Mouse (Mus musculus): Measurements from ENCODE around the gene Nat8f5. TPM values are rescaled to one million over a fixed set of nuclear protein-coding genes. Genes with fewer than 3 reads are reported as not detected.
"Not testable (repeated sequence)": the region's sequence is repeated elsewhere in the genome, so short reads cannot be mapped to it uniquely, and the experiment has no call there.

Nat8f5 gene
- polyA plus RNA-seq, 1 experiment: not detected

DNA sequence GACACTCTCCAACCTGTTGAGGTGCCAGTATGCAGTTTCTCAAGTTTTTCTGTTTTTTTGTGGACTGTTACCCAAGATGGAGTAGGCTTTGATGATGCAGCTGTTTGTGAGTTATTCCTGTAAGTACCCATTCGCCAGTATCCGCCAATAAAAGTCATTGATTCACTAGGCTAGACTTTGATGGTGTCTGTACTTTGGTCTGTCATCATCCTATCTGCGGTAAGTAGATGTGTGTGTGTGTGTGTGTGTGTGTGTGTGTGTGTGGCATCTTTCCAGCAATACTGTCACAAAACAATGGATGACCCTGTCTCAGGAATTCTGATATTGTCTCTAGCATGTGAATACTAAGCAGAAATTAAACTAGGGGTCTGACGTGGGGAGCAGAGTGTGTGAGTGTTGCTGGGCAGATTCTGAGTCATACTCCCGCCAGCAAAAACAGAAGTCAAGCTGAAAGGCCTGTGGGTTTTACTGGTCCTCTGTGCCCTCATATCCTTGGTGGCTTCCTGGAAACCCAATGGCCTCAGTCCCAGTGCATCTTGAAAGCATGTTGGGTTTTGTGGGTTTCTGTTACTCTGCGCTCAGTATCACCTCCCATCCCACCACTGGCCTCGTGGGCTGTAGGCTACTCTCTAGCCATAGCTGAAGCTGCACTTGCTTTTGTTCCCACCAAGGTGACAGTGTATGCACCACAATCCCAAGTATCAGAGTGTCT lies 30.4 kb upstream of the Nat8f5 start:
- no peak for TF ChIP-seq POLR2A (IDR thresholded peaks at IDR 0.05; ENCODE audit: borderline replicate concordance, extremely low read depth, insufficient read depth, insufficient read length, poor library complexity, severe bottlenecking)
- TF ChIP-seq CTCF (IDR thresholded peaks at IDR 0.05; ENCODE audit: borderline replicate concordance, extremely low read depth, insufficient read depth, insufficient read length): no peak
- DNase-seq (ENCODE audit: low read depth): no peak

DNA sequence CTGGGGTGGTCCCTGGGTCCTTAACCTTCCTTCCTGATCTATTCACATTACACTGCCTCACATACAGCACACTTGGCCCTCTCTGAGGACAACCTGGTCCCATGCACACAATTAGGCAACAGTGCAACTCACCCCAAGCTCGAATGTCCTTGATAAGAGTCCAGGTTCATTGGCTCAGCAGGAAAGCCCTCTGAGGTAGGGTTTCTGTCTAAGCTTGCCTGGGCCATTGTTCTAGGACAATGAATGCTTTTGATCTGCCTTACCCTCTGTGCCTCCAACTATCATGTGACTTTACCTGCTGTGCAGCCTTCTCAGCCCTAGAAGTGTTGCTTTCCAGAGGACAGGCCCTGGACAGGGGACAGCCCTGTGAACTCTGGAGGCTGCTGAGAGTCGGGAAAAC lies 28.5 kb upstream of the Nat8f5 start:
- DNase-seq (ENCODE audit: low read depth): no peak
- TF ChIP-seq POLR2A (IDR thresholded peaks at IDR 0.05; ENCODE audit: borderline replicate concordance, extremely low read depth, insufficient read depth, insufficient read length, poor library complexity, severe bottlenecking) (no peak), CTCF (IDR thresholded peaks at IDR 0.05; ENCODE audit: borderline replicate concordance, extremely low read depth, insufficient read depth, insufficient read length) (no peak)

DNA sequence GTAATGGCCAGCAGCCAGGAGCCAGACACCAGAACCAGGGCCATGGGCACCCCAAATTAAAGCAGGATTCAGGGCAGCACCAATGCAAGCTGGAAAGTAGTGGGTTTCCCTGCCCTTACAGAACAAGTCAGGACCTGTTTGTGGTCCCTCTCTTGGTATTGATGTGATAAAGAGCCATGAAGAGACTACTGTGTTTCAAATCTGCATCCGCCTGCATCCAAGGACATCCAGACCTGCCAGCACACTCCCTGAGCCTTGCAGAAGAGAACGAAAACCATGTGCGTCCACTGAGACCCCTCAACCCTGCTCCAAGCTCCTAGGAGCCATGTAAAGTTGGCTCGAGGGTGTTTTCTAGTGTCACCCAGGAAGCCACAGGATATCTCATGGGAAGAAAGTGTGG lies 27.4 kb upstream of the Nat8f5 start:
- no peak for TF ChIP-seq CTCF (IDR thresholded peaks at IDR 0.05; ENCODE audit: borderline replicate concordance, extremely low read depth, insufficient read depth, insufficient read length)
- TF ChIP-seq POLR2A (IDR thresholded peaks at IDR 0.05; ENCODE audit: borderline replicate concordance, extremely low read depth, insufficient read depth, insufficient read length, poor library complexity, severe bottlenecking): no peak
- DNase-seq (ENCODE audit: low read depth): no peak

DNA sequence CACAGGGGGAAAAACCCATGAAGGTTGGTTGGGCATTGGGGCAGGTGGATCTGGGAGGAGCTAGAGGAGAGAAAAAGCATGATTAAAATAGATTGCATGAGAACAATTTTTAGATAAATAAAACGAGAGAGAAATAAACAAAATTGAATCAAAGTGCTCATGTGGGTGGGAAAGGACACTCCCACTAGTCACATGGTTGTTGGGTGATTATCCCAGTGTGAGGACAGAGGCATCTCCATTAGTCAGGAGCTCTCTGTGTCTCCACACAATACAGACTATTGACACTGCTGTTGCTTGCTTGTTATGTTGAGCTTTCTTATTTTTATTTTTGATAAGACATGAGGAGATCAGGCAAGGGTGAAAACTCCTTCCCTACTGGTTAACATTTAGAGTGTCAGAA lies 26.1 kb upstream of the Nat8f5 start:
- TF ChIP-seq CTCF (IDR thresholded peaks at IDR 0.05; ENCODE audit: borderline replicate concordance, extremely low read depth, insufficient read depth, insufficient read length) (no peak), POLR2A (IDR thresholded peaks at IDR 0.05; ENCODE audit: borderline replicate concordance, extremely low read depth, insufficient read depth, insufficient read length, poor library complexity, severe bottlenecking) (no peak)
- no peak for DNase-seq (ENCODE audit: low read depth)

DNA sequence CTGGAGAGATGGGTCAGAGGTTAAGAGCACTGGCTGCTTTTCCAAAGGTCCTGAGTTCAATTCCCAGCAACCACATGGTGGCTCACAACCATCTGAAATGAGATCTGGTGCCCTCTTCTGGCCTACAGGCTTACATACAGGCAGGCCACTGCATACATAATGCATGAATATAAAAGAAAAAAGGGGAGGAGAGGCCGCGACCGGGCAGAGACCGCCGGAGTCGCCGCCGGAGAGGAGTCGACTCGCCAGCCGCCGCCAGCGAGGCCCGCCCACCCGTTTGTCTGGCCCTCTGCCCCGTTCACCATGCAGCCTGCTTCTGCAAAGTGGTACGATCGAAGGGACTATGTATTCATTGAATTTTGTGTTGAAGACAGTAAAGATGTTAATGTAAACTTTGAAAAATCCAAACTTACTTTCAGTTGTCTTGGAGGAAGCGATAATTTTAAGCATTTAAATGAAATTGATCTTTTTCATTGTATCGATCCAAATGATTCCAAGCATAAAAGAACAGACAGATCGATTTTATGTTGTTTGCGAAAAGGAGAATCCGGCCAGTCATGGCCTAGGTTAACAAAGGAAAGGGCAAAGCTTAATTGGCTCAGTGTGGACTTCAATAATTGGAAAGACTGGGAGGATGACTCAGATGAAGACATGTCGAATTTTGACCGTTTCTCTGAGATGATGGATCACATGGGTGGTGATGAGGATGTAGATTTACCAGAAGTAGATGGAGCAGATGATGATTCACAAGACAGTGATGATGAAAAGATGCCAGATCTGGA lies 23.1 kb upstream of the Nat8f5 start:
- not testable (repeated sequence) for DNase-seq (ENCODE audit: low read depth)

DNA sequence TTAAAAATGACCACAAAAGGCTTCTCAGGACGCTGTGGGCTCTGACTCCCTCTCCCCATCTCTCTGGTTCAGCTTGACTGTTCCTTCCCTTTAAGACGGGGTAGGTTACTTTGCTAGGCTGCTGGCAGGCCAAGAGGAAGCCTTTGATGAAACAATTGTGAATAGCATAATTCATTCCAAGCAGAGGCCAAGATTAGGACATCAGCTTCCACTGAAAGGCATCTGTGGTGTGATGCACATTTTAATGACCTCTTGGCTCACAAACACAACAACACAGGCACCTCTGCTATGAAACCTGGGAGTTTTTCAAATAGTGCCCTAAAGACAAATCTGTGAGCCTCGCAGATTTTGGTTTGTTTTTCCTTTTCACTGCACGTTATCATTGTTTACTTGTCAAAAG lies 19.2 kb upstream of the Nat8f5 start:
- DNase-seq (ENCODE audit: low read depth): peak; percentile 84
- TF ChIP-seq POLR2A (IDR thresholded peaks at IDR 0.05; ENCODE audit: borderline replicate concordance, extremely low read depth, insufficient read depth, insufficient read length, poor library complexity, severe bottlenecking) (no peak), CTCF (IDR thresholded peaks at IDR 0.05; ENCODE audit: borderline replicate concordance, extremely low read depth, insufficient read depth, insufficient read length) (no peak)

DNA sequence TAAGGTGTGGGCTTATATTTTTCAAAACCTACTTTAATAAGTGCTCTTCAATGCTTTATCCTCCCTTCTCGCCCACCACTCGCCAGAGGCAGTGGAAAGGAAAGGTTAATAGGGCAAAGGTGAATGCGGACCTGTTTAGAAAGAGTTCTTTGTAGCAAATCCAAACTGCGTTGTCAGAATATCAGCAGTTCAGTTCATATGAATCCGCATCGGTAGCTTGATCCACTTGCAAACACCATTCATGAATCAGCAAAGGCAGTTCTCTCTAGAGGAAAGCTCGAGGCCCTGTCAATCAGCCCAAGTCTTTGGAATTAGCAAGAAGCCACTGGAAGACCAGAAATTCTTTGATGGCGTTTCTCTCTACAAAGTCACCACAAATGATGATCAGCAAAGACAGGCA lies 17.9 kb upstream of the Nat8f5 start:
- TF ChIP-seq POLR2A (IDR thresholded peaks at IDR 0.05; ENCODE audit: borderline replicate concordance, extremely low read depth, insufficient read depth, insufficient read length, poor library complexity, severe bottlenecking) (no peak), CTCF (IDR thresholded peaks at IDR 0.05; ENCODE audit: borderline replicate concordance, extremely low read depth, insufficient read depth, insufficient read length) (no peak)
- DNase-seq (ENCODE audit: low read depth): peak; percentile 25

DNA sequence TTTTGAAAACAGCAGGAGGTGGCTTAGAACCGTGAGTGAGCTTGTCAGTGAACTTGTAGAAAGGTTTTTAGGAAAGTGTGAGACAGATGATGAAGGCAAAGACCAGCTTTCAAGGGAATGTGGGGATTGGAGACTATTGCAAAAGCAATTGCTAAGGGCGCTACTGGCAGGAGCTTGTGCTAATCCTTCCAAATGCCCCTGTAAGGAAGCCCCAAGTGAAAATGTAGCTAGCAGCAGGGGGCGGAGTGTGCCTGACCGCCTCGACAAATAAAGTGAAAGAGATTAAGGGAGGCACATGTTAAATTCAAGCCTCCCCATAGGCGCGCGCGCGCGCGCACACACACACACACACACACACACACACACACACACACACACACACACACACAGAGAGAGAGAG lies 16.5 kb upstream of the Nat8f5 start:
- DNase-seq (ENCODE audit: low read depth): peak; percentile 85

DNA sequence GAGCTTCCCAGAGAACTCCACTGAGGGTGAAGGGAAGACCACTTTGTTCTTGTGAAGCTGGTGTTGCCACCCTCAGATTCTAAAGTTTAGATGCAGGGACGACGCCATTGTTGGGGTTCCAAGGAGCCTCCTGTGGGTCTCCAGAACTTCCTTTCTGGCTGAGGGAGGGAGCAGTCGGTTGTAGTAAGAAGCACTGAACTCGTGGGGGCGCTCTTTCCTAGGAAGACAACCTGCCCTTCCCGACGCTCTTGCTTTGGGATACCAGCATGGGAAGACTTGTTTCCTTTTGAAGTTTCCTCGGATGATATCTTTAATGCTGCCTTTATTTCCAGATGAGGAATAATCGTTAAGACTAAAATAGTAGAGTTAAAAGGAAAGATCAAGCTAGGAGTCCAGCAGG lies 16.1 kb upstream of the Nat8f5 start:
- peak; percentile 35 for DNase-seq (ENCODE audit: low read depth)
- 0 out of 2 replicates have a peak, but pooled peaks have one; percentile 1 for TF ChIP-seq CTCF (IDR thresholded peaks at IDR 0.05; ENCODE audit: borderline replicate concordance, extremely low read depth, insufficient read depth, insufficient read length)

DNA sequence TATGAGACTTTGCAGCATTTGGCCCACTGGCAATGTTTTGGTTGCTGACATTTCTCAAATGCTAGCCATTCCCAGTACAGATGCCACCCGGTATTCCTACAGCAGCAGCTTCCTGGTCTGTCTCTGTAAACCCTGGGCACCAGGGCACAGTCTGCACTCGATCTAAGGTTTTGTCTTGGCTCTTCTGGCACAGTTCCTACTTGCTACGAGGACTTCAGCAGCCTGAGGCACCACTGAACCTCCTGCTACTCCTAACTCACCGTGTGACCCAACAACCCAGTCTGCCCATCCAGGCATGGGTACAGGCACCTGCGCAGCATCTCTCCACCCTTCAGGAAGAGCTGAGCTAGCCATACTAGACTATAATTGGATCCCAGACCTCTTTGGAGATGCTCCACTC lies 15.3 kb upstream of the Nat8f5 start:
- not testable (repeated sequence) for DNase-seq (ENCODE audit: low read depth)

DNA sequence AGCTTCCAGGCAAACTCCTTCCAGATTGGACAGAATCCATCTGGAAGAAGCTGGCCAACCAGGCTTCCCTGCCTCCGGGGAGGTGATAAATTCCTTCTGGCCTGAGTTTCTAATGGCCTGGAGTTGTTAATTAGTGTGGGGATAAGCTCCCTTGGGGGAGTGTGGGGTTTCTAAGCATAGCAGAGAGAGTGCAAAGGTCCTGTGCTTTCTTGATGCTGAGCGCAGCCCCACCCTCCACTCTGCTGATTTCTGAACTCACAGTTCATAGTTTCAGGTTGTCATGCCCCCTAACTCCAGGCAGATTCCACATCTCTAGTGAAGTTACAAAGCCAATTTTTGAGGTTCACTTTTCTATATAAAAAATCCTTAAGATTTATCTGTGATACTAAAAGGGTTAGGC lies 14.3 kb upstream of the Nat8f5 start:
- not testable (repeated sequence) for DNase-seq (ENCODE audit: low read depth)

DNA sequence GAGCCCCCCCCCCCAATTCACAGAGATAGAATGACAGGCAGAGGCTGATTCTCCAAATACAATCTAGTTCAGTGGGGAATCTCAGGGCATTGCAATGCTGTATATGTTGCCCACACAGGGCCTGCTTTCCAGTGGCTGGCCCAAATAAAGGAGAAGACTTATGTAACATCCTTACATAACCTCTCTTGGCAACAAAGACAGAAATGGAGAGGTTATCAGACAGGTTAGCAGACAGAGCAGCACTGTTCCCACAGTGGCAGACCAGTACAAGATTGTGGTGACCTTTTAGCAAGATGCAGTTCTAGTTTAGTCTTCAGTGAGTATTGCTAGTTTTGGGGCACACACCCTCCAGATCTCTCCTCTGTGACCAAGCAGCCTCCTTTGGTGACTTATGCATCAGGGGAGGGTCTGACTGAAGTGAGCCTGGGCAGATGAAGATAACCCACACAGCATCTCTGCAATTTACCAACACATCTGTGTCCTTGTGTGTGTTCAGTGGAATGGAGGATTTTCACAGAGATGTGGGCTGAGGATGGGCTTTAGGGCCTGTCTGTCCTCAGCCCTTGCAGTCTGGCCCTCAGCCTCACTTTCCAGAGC lies 13.8 kb upstream of the Nat8f5 start:
- not testable (repeated sequence) for DNase-seq (ENCODE audit: low read depth)

DNA sequence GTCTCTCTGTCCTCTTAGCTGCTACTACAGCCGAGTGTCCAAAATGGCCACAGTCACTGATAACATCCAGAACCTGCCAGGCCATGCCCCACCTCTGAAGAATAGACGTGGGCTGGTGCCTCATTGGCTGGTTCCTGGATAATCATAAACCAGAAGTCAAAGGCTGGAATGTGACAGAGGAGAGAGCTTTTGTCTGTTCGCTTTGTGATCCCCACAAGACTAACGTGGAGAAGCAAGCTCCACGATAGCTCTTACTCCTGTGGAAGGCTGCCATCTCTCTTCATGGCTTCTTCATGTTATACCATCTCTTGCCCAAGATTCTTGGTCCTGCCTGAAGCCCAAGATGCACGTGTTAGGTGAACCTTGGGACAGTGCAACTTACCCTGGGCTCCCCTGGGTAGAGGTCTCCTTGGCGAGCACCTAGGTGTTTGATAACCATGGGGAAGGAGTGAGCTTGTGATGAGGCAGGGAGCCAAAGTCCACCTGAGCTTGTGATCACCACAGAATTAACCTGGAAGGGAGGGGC lies 11.1 kb upstream of the Nat8f5 start, which contains the start of gene Nat8:
TSS of gene Nat8 (minus strand) at position 287 of the 526 bp plus-strand sequence.
- TF ChIP-seq CTCF (IDR thresholded peaks at IDR 0.05; ENCODE audit: borderline replicate concordance, extremely low read depth, insufficient read depth, insufficient read length): no peak
- no peak for TF ChIP-seq POLR2A (IDR thresholded peaks at IDR 0.05; ENCODE audit: borderline replicate concordance, extremely low read depth, insufficient read depth, insufficient read length, poor library complexity, severe bottlenecking)

More for the DNA sequence above, 11.1 kb upstream of the Nat8f5 start, which contains the start of gene Nat8:
- no peak for DNase-seq (ENCODE audit: low read depth)

All from brain, embryonic 14.5 days (tissue).